Mouse (Mus musculus) small intestine, adult 2 months (tissue): Measurements from ENCODE around the gene Usp34.
"Not testable (repeated sequence)": the region's sequence is repeated elsewhere in the genome, so short reads cannot be mapped to it uniquely, and the experiment has no call there.

Source experiments
- CTCF ChIP-seq: fragments of 200-500 bp; IDR thresholded peaks from 2 replicates; pipeline ENCODE4 v1.5.1; 2012; ENCODE audit warnings: low read depth, mild to moderate bottlenecking, control low read depth, inconsistent platforms, low read length, moderate library complexity, mixed read lengths; ENCODE audit not compliant: insufficient replicate concordance, insufficient read length; ENCODE audit errors: extremely low read depth
- POLR2A ChIP-seq: fragments of 200-500 bp; IDR thresholded peaks from 2 replicates; pipeline ENCODE4 v1.6.1; 2012; ENCODE audit warnings: low read depth, mild to moderate bottlenecking, control low read depth, inconsistent platforms, low read length, moderate library complexity

DNA sequence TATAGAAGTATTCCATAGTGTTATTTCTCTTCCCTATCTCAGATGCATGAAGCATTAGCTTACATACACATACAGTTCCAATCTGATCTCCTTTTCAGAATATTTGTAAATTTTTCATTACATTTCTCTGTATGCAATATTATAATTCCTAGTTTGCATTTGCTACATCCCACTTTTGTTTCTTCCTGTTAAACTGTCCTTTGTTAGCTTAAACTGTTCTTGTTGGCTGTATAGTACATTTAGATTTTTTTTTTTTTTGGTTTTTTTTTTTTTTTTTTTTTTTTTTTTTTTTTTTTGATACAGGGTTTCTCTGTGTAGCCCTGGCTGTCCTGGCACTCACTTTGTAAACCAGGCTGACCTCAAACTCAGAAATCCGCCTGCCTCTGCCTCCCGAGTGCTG lies 159.2 kb downstream of the Usp34 start:
- not testable (repeated sequence) for TF ChIP-seq CTCF, POLR2A
